Mouse (Mus musculus) hindbrain, embryonic 12.5 days (tissue): Measurements from ENCODE around the gene Rnf181. TPM values are rescaled to one million over a fixed set of nuclear protein-coding genes. Genes with fewer than 3 reads are reported as not detected.

ENCODE experiments used
- ATAC-seq: fragments of 200-750 bp; cut with Nextera tagmentation; 2 replicates; pipeline ENCODE4 v1.8.0; 2017; ENCODE audit warnings: moderate TSS enrichment; ENCODE audit not compliant: low FRiP score
- H3K27ac ChIP-seq: fragments of 300-500 bp; sonication (generic); 2 replicates; pipeline ENCODE4 v1.5.1; 2016; ENCODE audit warnings: mild to moderate bottlenecking
- H3K27me3 ChIP-seq: fragments of 300-500 bp; sonication (generic); 2 replicates; pipeline ENCODE4 v1.6.1; 2016; ENCODE audit warnings: mild to moderate bottlenecking
- H3K36me3 ChIP-seq: fragments of 300-500 bp; sonication (generic); 2 replicates; pipeline ENCODE4 v1.6.1; 2016; ENCODE audit warnings: mild to moderate bottlenecking
- H3K4me1 ChIP-seq: fragments of 300-500 bp; sonication (generic); 2 replicates; pipeline ENCODE4 v1.6.1; 2016
- H3K4me2 ChIP-seq: fragments of 300-500 bp; sonication (generic); replicated peaks from 2 replicates; pipeline ENCODE4 v1.6.1; 2016; ENCODE audit warnings: mild to moderate bottlenecking
- H3K4me3 ChIP-seq: fragments of 300-500 bp; sonication (generic); 2 replicates; pipeline ENCODE4 v1.5.1; 2016; ENCODE audit warnings: mild to moderate bottlenecking
- H3K9ac ChIP-seq: fragments of 300-500 bp; sonication (generic); 2 replicates; pipeline ENCODE4 v1.6.1; 2016; ENCODE audit warnings: mild to moderate bottlenecking, moderate library complexity
- H3K9me3 ChIP-seq: fragments of 300-500 bp; sonication (generic); replicated peaks from 2 replicates; pipeline ENCODE4 v1.6.1; 2016; ENCODE audit warnings: mild to moderate bottlenecking
- WGBS: fragments of 180-500 bp; shearing (Covaris S2); methylation state at CpG from one replicate; pipeline ENCODE4 v1.1.7; 2016; 5-methylcytosine and 5-hydroxymethylcytosine counted together
- polyA plus RNA-seq: library from polyadenylated mRNA; unstranded; fragments of >200 nt; fragmentation: Nextera tagmentation; extraction: Ambion mirVana; gene quantifications from 2 replicates; pipeline ENCODE4 v1.2.1, GENCODE M21; 2016

The Rnf181 gene
- 95.0 and 98.3 TPM in 2 replicates for polyA plus RNA-seq

GRCm38 (mm10) chr6:72366844-72367443 lies at the start of gene Rnf181:
Gene Rnf181, minus strand, starts transcription at chr6:72366956.
- Histone ChIP-seq H3K36me3 (no peaks in the 10 kb centered on the region), H3K9me3 (no peaks in the 10 kb centered on the region), H3K4me2 (no peak within 1 kb of the TSS), H3K27ac (no peak within 1 kb of the TSS), H3K9ac (no peak within 1 kb of the TSS), H3K4me3 (no peak within 1 kb of the TSS), H3K27me3 (no peaks in the 10 kb centered on the region), H3K4me1 (peaks cover 10% of the 10 kb centered on the region)
- ATAC-seq = no peak
- 71% methylated on average over 4 of the region's 4 CpGs for WGBS

- WGBS = 84% methylated on average over 7 of the region's 7 CpGs
- Histone ChIP-seq H3K4me1 (peaks cover 17% of the 10 kb centered on the region), H3K27ac (no peak overlapping the region), H3K4me3 (no peak overlapping the region), H3K9ac (no peak overlapping the region), H3K9me3 (no peaks in the 10 kb centered on the region), H3K27me3 (no peaks in the 10 kb centered on the region), H3K4me2 (no peak overlapping the region), H3K36me3 (peaks cover 37% of the 10 kb centered on the region)
- ATAC-seq = no peak
These were observed 49.4 kb upstream of the Rnf181 start for GRCm38 (mm10) chr6:72415964-72416772.

DNA sequence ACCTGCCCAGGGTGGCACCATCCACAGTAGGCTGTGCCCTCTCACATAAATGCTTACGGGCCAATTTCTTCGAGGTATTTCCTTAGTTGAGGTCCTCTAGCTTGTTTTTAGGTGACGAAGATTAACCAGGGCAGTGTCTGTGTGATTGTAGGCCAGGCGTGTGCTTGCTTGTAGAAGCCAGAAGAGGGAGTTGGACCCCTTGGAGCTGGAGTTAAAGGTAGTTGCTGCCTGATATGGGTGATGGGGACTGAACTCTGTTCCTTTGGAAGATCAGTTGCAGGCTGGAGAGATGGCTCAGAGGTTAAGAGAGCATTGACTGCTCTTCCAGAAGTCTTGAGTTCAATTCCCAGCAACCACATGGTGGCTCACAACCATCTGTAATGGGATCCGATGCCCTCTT lies 48.4 kb upstream of the Rnf181 start:
- ATAC-seq = no peak
- Histone ChIP-seq H3K9ac (peak overlapping the region; percentile 84; the same call in 1 of the 2 replicates), H3K4me3 (peak overlapping the region; percentile 78; the same call in 1 of the 2 replicates), H3K27ac (no peak overlapping the region), H3K4me2 (peak overlapping the region; percentile 82), H3K36me3 (peaks cover 28% of the 10 kb centered on the region), H3K4me1 (peaks cover 17% of the 10 kb centered on the region), H3K27me3 (no peaks in the 10 kb centered on the region), H3K9me3 (no peaks in the 10 kb centered on the region)
- 84% methylated on average over 5 of the region's 5 CpGs for WGBS

GRCm38 (mm10) chr6:72414076-72414756 lies 47.5 kb upstream of the Rnf181 start, which contains the start of gene Ggcx:
Gene Ggcx, plus strand, starts transcription at chr6:72414308.
- H3K4me1 ChIP-seq = peaks cover 17% of the 10 kb centered on the region
- ATAC-seq = peak; percentile 96
- WGBS = 2% methylated on average over 33 of the region's 33 CpGs
- H3K4me2 ChIP-seq = peak within 1 kb of the TSS; percentile 82
- peak within 1 kb of the TSS; percentile 58; the same call in 1 of the 2 replicates for H3K27ac ChIP-seq
- H3K36me3 ChIP-seq = peaks cover 20% of the 10 kb centered on the region
- H3K4me3 ChIP-seq = peak within 1 kb of the TSS; percentile 78
- no peaks in the 10 kb centered on the region for H3K9me3 ChIP-seq
- H3K9ac ChIP-seq = peak within 1 kb of the TSS; percentile 84
- H3K27me3 ChIP-seq = no peaks in the 10 kb centered on the region

- Histone ChIP-seq H3K36me3 (no peaks in the 10 kb centered on the region), H3K9me3 (no peaks in the 10 kb centered on the region), H3K27ac (no peak overlapping the region), H3K4me1 (peaks cover 13% of the 10 kb centered on the region), H3K9ac (no peak overlapping the region), H3K4me3 (no peak overlapping the region), H3K27me3 (no peaks in the 10 kb centered on the region), H3K4me2 (no peak overlapping the region)
- no peak for ATAC-seq
- WGBS = 89% methylated on average over 7 of the region's 7 CpGs
These were observed 43.8 kb upstream of the Rnf181 start for GRCm38 (mm10) chr6:72410518-72410917.

DNA sequence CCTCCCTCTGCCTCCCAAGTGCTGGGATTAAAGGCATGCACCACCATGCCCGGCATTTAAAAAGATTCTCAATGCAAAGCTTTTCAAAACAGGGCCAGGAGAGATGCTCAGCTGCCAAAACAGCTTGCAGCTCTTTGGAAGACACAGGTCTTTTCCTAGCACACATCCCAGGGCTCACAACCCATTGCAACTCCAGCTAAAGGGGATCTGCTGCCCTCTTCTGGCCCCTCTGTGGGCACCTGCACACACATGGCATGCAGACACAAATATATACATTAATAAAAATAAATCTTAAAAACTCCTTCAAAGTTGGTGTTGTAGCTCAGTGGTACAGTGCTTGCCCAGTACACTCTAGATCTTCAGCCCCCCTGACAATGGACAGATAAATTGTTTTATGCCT lies 43.2 kb upstream of the Rnf181 start:
- H3K9ac ChIP-seq = no peak overlapping the region
- H3K36me3 ChIP-seq = no peaks in the 10 kb centered on the region
- no peak overlapping the region for H3K27ac ChIP-seq
- peaks cover 9% of the 10 kb centered on the region for H3K4me1 ChIP-seq
- H3K27me3 ChIP-seq = no peaks in the 10 kb centered on the region
- H3K9me3 ChIP-seq = no peaks in the 10 kb centered on the region
- H3K4me3 ChIP-seq = no peak overlapping the region
- no peak overlapping the region for H3K4me2 ChIP-seq
- no peak for ATAC-seq
- WGBS = 29% methylated on average over 1 of the region's 1 CpGs

- H3K4me1 ChIP-seq = peaks cover 5% of the 10 kb centered on the region; the same call in 1 of the 2 replicates
- no peak overlapping the region for H3K4me2 ChIP-seq
- no peak overlapping the region for H3K27ac ChIP-seq
- no peak overlapping the region for H3K4me3 ChIP-seq
- ATAC-seq = no peak
- no peak overlapping the region for H3K9ac ChIP-seq
- 20% methylated on average over 3 of the region's 3 CpGs for WGBS
- no peaks in the 10 kb centered on the region for H3K36me3 ChIP-seq
- H3K9me3 ChIP-seq = no peaks in the 10 kb centered on the region
- no peaks in the 10 kb centered on the region for H3K27me3 ChIP-seq
These were observed 42.8 kb upstream of the Rnf181 start for GRCm38 (mm10) chr6:72409567-72409966.

DNA sequence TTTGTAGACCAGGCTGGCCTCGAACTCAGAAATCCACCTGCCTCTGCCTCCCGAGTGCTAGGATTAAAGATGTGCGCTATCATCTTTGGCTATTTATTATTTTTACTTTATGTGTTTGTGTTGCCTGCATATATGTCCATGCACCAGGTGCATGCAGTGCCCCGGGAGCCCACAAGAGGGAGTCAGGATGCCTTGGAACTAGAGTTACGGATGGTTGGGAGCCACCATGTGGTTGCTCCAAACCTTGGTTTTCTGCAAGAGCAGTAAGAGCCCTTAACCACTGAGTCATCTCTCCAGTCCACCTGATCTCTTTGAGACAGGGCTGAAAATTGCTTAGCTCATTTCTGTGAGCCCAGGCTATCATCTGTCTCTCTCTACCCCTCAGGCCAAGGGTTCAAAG lies 40.4 kb upstream of the Rnf181 start:
- WGBS = 4% methylated on average over 5 of the region's 5 CpGs
- H3K4me2 ChIP-seq = no peak overlapping the region
- no peaks in the 10 kb centered on the region for H3K9me3 ChIP-seq
- no peak overlapping the region for H3K4me3 ChIP-seq
- H3K27me3 ChIP-seq = no peaks in the 10 kb centered on the region
- no peaks in the 10 kb centered on the region for H3K4me1 ChIP-seq
- H3K36me3 ChIP-seq = no peaks in the 10 kb centered on the region
- no peak for ATAC-seq
- H3K27ac ChIP-seq = no peak overlapping the region
- H3K9ac ChIP-seq = no peak overlapping the region

DNA sequence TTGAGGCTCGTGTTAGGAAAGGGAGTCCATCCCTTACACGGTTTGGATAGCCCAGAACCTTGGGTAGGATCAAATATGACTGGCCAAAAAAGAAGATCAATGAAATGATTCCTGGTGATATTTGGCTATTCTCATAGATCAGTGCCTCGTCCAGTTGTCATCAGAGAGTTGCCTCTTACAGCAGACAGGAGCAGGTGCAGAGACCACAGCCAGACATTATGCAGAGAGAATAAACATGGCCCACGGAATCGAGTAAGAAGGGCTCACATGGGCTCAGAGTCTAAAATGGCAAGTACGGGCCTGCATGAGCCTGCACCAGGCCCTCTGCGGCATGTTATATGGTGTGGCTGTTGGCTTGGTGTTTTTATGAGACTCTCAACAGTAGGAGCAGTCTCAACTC lies 38.6 kb upstream of the Rnf181 start:
- no peak overlapping the region for H3K27ac ChIP-seq
- no peak overlapping the region for H3K4me2 ChIP-seq
- no peak overlapping the region for H3K4me3 ChIP-seq
- WGBS = 77% methylated on average over 7 of the region's 7 CpGs
- no peaks in the 10 kb centered on the region for H3K36me3 ChIP-seq
- H3K9me3 ChIP-seq = no peaks in the 10 kb centered on the region
- H3K4me1 ChIP-seq = no peaks in the 10 kb centered on the region
- H3K27me3 ChIP-seq = no peaks in the 10 kb centered on the region
- ATAC-seq = no peak
- H3K9ac ChIP-seq = peak overlapping the region; percentile 8; the same call in 1 of the 2 replicates

GRCm38 (mm10) chr6:72401875-72402274 lies 35.1 kb upstream of the Rnf181 start:
- ATAC-seq = no peak
- H3K27ac ChIP-seq = no peak overlapping the region
- 26% methylated on average over 7 of the region's 7 CpGs for WGBS
- H3K9me3 ChIP-seq = no peaks in the 10 kb centered on the region
- no peak overlapping the region for H3K9ac ChIP-seq
- no peak overlapping the region for H3K4me2 ChIP-seq
- H3K4me1 ChIP-seq = no peaks in the 10 kb centered on the region
- H3K27me3 ChIP-seq = no peaks in the 10 kb centered on the region
- no peak overlapping the region for H3K4me3 ChIP-seq
- no peaks in the 10 kb centered on the region for H3K36me3 ChIP-seq

DNA sequence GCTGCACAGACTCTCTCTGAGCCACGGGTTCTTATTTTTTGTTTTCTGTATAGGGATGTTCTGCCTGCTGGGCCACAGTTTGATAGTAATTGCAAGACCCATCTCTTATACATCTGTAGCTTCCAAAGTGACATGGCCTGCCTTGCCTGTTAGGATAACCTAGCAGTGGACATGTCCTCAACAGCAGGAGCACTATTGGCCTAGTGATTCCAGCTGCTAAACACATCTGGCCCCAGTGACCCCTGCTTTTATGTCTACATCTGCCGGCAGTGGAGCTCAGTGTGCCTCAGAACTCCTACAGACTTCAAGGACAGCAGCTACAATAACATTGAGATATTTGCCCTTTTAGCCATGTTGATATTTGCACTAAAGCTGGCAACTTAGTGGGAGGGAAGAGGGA lies 33.2 kb upstream of the Rnf181 start:
- Histone ChIP-seq H3K36me3 (no peaks in the 10 kb centered on the region), H3K9ac (no peak overlapping the region), H3K4me1 (no peaks in the 10 kb centered on the region), H3K9me3 (no peaks in the 10 kb centered on the region), H3K4me3 (no peak overlapping the region), H3K27me3 (no peaks in the 10 kb centered on the region), H3K27ac (no peak overlapping the region), H3K4me2 (no peak overlapping the region)
- no peak for ATAC-seq
- WGBS = 40% methylated on average over 2 of the region's 2 CpGs

GRCm38 (mm10) chr6:72396837-72397251 lies 30.1 kb upstream of the Rnf181 start:
- ATAC-seq = no peak
- no peaks in the 10 kb centered on the region for H3K9me3 ChIP-seq
- no peak overlapping the region for H3K27ac ChIP-seq
- no peak overlapping the region for H3K4me2 ChIP-seq
- H3K36me3 ChIP-seq = no peaks in the 10 kb centered on the region
- H3K4me1 ChIP-seq = no peaks in the 10 kb centered on the region
- WGBS = 78% methylated on average over 10 of the region's 10 CpGs
- no peak overlapping the region for H3K4me3 ChIP-seq
- no peak overlapping the region for H3K9ac ChIP-seq
- H3K27me3 ChIP-seq = no peaks in the 10 kb centered on the region
